9 mouse cellular contexts compared by ENCODE assay signal in the genomic region with DNA sequence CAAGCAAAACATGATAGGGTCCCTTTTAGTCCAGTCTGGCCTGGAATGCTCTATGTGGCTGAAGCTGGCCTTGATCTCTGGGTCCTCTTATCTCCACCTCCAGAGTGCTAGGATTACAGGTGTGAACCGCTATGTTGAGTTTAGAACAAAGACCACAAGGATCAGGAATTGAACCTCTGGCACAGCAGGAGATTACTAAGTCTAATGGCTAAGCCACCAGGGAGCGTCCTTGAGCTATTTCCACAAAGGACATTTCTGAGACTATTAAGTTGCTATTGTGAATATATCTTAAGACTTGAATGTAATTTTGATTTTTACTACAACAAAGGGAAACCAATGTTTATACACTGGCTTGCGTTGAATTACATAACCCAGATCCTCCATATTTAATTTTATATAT. TPM values are rescaled to one million over a fixed set of nuclear protein-coding genes. Genes with fewer than 3 reads are reported as not detected.
A peak's percentile ranks its signal among the peaks of the same experiment; 100 is the strongest.
DNase-seq lines count a peak whose midpoint lies in the region; ATAC-seq and TF ChIP-seq lines count a peak whose summit lies in the region.
"Had no signal": no experiment of that assay in that cellular context is flagged by ENCODE, and none has a peak within 500 bp of the region (broad histone marks: within the 10 kb centered on the region; RNA-seq: fewer than 3 reads in every experiment).

No protein-coding gene starts in this region.

- H3K27ac ChIP-seq in heart, adult 2 months, result no peak overlapping the region
- H3K27ac ChIP-seq in heart, embryonic 12.5 days (ENCODE audit: poor library complexity, severe bottlenecking), result no peak overlapping the region
- H3K27ac ChIP-seq: limb, embryonic 12.5 days had no signal

- H3K36me3 ChIP-seq in heart, adult 2 months (ENCODE audit: control insufficient read depth, insufficient read depth, low read length), result no peaks in the 10 kb centered on the region
- H3K36me3 ChIP-seq in heart, embryonic 12.5 days, result no peaks in the 10 kb centered on the region
- H3K36me3 ChIP-seq: limb, embryonic 12.5 days had no signal

- no peaks in the 10 kb centered on the region for H3K9me3 ChIP-seq in heart, embryonic 12.5 days (replicated peaks)
- H3K9me3 ChIP-seq: limb, embryonic 12.5 days had no signal

- ATAC-seq in heart, embryonic 12.5 days (ENCODE audit: insufficient number of reproducible peaks, low FRiP score), result no peak
- ATAC-seq in activated CD4-positive, CD25-positive, alpha-beta regulatory T cell, adult 4 months, result no peak

- intact Hi-C loops in heart, adult 2 months (cut with DNase I), result loop anchor here (1.0 to 5.0 kb wide), 3 partner anchors 187 to 430 kb away; no protein-coding TSS in a partner anchor
- intact Hi-C loops in heart, postnatal 10 days (cut with DNase I), result loop anchor here (1.0 to 10.0 kb wide), 4 partner anchors 115 to 432 kb away; no protein-coding TSS in a partner anchor

- H3K4me1 ChIP-seq in heart, adult 2 months (ENCODE audit: control insufficient read depth, insufficient read depth, low read length), result no peaks in the 10 kb centered on the region
- H3K4me1 ChIP-seq in heart, embryonic 12.5 days (replicated peaks), result no peaks in the 10 kb centered on the region
- H3K4me1 ChIP-seq: limb, embryonic 12.5 days had no signal

- H3K9ac ChIP-seq in heart, adult 2 months (ENCODE audit: low read depth, low read length), result no peak overlapping the region
- H3K9ac ChIP-seq in heart, embryonic 12.5 days, result no peak overlapping the region
- H3K9ac ChIP-seq: limb, embryonic 12.5 days had no signal

- TF ChIP-seq POLR2A in heart, adult 2 months (IDR thresholded peaks at IDR 0.05; ENCODE audit: insufficient read depth, low read depth, low read length), result no peak

- DNase-seq in heart, adult 2 months, result peak; percentile 37 to 54
- peak; percentile 3 for DNase-seq in thymus, postnatal 25 days
- no peak for DNase-seq in thymus, adult 18-20 months
- DNase-seq in heart, postnatal 10 days, result peak; percentile 50 to 58
- DNase-seq in naive thymus-derived CD4-positive, alpha-beta T cell, adult 2 months (ENCODE audit: low read depth), result peak; percentile 45
- DNase-seq in adipocyte (ENCODE audit: low spot score), result no peak

- H3K4me2 ChIP-seq in heart, embryonic 12.5 days, result no peak overlapping the region
- H3K4me2 ChIP-seq: limb, embryonic 12.5 days had no signal

- peak; percentile 77 for TF ChIP-seq CTCF in heart, adult 2 months (IDR thresholded peaks at IDR 0.05)

- no peak for TF ChIP-seq EP300 in heart, adult 2 months (IDR thresholded peaks at IDR 0.05; ENCODE audit: insufficient read depth, low read depth, low read length)

- no peak overlapping the region for H3K4me3 ChIP-seq in heart, adult 2 months
- no peak overlapping the region for H3K4me3 ChIP-seq in heart, embryonic 12.5 days
- H3K4me3 ChIP-seq: limb, embryonic 12.5 days had no signal

- H3K27me3 ChIP-seq in heart, adult 2 months (ENCODE audit: control insufficient read depth, insufficient read depth, low read length), result no peaks in the 10 kb centered on the region
- H3K27me3 ChIP-seq in heart, embryonic 12.5 days (replicated peaks), result no peaks in the 10 kb centered on the region

- no peaks in the 10 kb centered on the region for H3K79me2 ChIP-seq in heart, adult 2 months (replicated peaks; ENCODE audit: control insufficient read depth, insufficient read depth, low read length)

- 56% methylated on average over 3 of the region's 3 CpGs for WGBS in heart, adult 2 months
- 47% methylated on average over 3 of the region's 3 CpGs for WGBS in heart, embryonic 12.5 days

RNA-seq across cellular contexts. Expression of gene Tmem273, which starts 13.0 kb away (rescaled TPM):
- under 1 TPM; 0.50 to 0.86 TPM for total RNA-seq in heart, adult 2 months (2021)
- 1.1 and 1.3 TPM in 2 replicates for polyA plus RNA-seq in heart, adult 2 months (2012; rRNA removed)
- polyA plus RNA-seq in heart, embryonic 12.5 days (2016; fragmentation: Nextera tagmentation; extraction: Ambion mirVana), result 0.21 and 0.92 TPM in 2 replicates
- total RNA-seq in heart, postnatal 10 days (2021), result under 1 TPM; 0.50 to 0.99 TPM
- polyA plus RNA-seq in activated CD4-positive, CD25-positive, alpha-beta regulatory T cell, adult 4 months (2017; shearing (Covaris generic)), result 1 to 10 TPM; 2.9 to 4.8 TPM

Comparison
In these comparisons a context has a peak if more than half of its experiments do, and no peak if none do; other contexts are left out.
1. DNase-seq: peak in heart, adult 2 months (2 of 2), thymus, postnatal 25 days (single experiment), heart, postnatal 10 days (2 of 2) and naive thymus-derived CD4-positive, alpha-beta T cell, adult 2 months (single experiment); none in thymus, adult 18-20 months (0 of 2) and adipocyte (single experiment).